Mouse (Mus musculus) MEL-GATA-1-ER (cell line): ENCODE data around the gene Als2.

Experiments used
- DNase-seq: peaks from one replicate; pipeline ENCODE4 v3.0.0-alpha.2; 2012; ENCODE audit warnings: low read depth; ENCODE audit errors: extremely low read depth

Als2 gene

GRCm38 (mm10) chr1:59166232-59166905, 70.7 kb downstream of the Als2 start:
- no peak for DNase-seq

GRCm38 (mm10) chr1:59163918-59164317, 73.1 kb downstream of the Als2 start:
- DNase-seq, result no peak

GRCm38 (mm10) chr1:59163030-59163461, 74.0 kb downstream of the Als2 start, which contains the start of gene Mpp4:
TSS of gene Mpp4 (minus strand) at chr1:59163389.
- no peak for DNase-seq

- DNase-seq, result no peak
Observed at GRCm38 (mm10) chr1:59162309-59163024, 74.6 kb downstream of the Als2 start.

- DNase-seq, result no peak
Observed at GRCm38 (mm10) chr1:59161396-59161795, 75.6 kb downstream of the Als2 start.

GRCm38 (mm10) chr1:59160871-59161270, 76.2 kb downstream of the Als2 start:
- no peak for DNase-seq

- no peak for DNase-seq
Observed at GRCm38 (mm10) chr1:59159136-59159535, 77.9 kb downstream of the Als2 start.

- DNase-seq, result no peak
Observed at GRCm38 (mm10) chr1:59158498-59158897, 78.5 kb downstream of the Als2 start.

- DNase-seq, result no peak
Observed at GRCm38 (mm10) chr1:59157846-59158245, 79.2 kb downstream of the Als2 start.

GRCm38 (mm10) chr1:59152346-59152745, 84.7 kb downstream of the Als2 start:
- DNase-seq, result no peak

- no peak for DNase-seq
Observed at GRCm38 (mm10) chr1:59150542-59150941, 86.5 kb downstream of the Als2 start.

GRCm38 (mm10) chr1:59144543-59144942, 92.5 kb downstream of the Als2 start:
- peak; percentile 17 for DNase-seq

GRCm38 (mm10) chr1:59142809-59143208, 94.2 kb downstream of the Als2 start:
- peak; percentile 60 for DNase-seq

GRCm38 (mm10) chr1:59134419-59134818, 102.6 kb downstream of the Als2 start:
- no peak for DNase-seq

GRCm38 (mm10) chr1:59128879-59129278, 108.2 kb downstream of the Als2 start:
- no peak for DNase-seq

- no peak for DNase-seq
Observed at GRCm38 (mm10) chr1:59125558-59125957, 111.5 kb downstream of the Als2 start.

- peak; percentile 85 for DNase-seq
Observed at GRCm38 (mm10) chr1:59119720-59120457, 117.1 kb downstream of the Als2 start, which contains the start of gene Tmem237. TSS of gene Tmem237 (minus strand) at chr1:59120408.
